Mouse (Mus musculus) C2C12 (cell line): ENCODE results near the gene Clcnkb.

Experiments
- CEBPB ChIP-seq: IDR thresholded peaks from one replicate; pipeline ENCODE4 v1.6.1; 2011; ENCODE audit warnings: low read depth, mild to moderate bottlenecking, control low read depth, moderate library complexity
- CTCF ChIP-seq: IDR thresholded peaks from one replicate; pipeline ENCODE4 v1.5.1; 2011; ENCODE audit not compliant: control insufficient read depth, insufficient read depth, insufficient read length
- FOSL1 ChIP-seq: IDR thresholded peaks from one replicate; pipeline ENCODE4 v1.8.0; 2011; ENCODE audit warnings: mild to moderate bottlenecking, low read length; ENCODE audit not compliant: poor library complexity, insufficient read depth, severe bottlenecking
- MAX ChIP-seq: IDR thresholded peaks from one replicate; pipeline ENCODE4 v1.6.1; 2011; ENCODE audit warnings: mild to moderate bottlenecking, control low read depth
- MYOD1 ChIP-seq: IDR thresholded peaks from one replicate; pipeline ENCODE4 v1.6.1; 2011; ENCODE audit warnings: low read depth; ENCODE audit not compliant: control insufficient read depth, insufficient read length
- USF1 ChIP-seq: IDR thresholded peaks from one replicate; pipeline ENCODE4 v1.6.1; 2011; ENCODE audit warnings: low read depth, mild to moderate bottlenecking, control low read depth, moderate library complexity

DNA sequence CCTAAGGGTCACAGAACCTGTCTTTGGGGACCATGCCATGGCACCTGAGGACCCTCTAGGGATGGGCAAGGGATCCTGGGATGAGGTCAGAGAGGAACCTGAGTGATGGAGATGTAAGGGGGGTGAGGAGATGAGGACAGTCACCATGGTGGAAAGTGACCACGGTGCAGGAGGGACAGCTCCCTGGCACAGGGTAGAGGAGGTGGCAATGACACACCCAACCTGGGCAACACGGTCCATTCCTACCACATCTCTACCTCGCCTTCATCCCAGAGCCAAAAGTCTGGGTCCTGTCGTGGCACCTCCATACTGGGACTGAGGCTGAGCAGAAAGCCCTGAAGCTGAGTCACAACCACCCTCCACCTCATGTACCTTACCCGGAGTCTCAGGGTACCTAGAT lies 7.0 kb upstream of the Clcnkb start:
- TF ChIP-seq CTCF, result no peak
- no peak for TF ChIP-seq USF1
- TF ChIP-seq FOSL1, result no peak
- no peak for TF ChIP-seq CEBPB
- no peak for TF ChIP-seq MAX
- no peak for TF ChIP-seq MYOD1
